Mouse (Mus musculus): Measurements from ENCODE around the gene Trpc7.

The Trpc7 gene

DNA sequence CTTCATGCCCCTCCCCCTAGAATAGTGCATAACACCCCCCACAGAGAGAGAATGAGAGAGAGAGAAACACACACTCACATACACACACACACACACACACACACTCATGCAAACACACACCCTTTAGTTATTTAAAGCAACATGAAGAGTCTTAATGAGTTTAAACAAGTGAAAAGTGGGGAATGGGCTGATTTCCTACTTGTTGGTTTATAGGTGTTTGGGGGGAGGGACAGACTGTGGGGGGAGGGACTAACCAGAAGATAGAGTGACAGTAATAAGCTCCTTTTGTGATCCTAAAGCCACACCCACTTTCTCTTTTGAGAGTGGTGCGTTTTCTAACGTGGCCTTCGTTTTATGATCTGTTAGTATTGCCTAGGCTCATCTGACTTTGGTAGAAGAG is at the start of gene Trpc7:
Gene Trpc7, minus strand, starts transcription at position 101 of the 400 bp plus-strand sequence.
- no peak for ATAC-seq (ENCODE audit: low TSS enrichment)

DNA sequence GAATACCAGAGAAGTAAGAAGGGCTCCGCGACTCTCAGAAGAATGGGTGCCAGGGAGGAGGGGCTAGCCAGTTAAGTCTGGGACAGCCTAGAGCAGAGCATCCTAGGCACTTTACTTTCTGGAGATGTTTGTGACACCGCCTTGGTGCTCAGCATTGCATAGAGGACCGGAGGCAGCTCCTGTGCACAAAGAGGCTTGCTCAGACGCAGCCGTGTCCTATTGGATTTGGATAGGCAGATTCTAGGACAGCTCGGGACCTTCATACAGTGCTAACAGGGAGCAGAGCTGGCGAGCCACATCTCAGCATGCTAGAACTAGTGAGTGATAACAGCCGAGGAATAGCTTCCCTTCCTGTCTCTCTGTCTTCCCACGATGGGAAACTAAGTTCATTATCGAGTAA is 43.5 kb upstream of the Trpc7 start:
- ATAC-seq (ENCODE audit: low TSS enrichment) = no peak

DNA sequence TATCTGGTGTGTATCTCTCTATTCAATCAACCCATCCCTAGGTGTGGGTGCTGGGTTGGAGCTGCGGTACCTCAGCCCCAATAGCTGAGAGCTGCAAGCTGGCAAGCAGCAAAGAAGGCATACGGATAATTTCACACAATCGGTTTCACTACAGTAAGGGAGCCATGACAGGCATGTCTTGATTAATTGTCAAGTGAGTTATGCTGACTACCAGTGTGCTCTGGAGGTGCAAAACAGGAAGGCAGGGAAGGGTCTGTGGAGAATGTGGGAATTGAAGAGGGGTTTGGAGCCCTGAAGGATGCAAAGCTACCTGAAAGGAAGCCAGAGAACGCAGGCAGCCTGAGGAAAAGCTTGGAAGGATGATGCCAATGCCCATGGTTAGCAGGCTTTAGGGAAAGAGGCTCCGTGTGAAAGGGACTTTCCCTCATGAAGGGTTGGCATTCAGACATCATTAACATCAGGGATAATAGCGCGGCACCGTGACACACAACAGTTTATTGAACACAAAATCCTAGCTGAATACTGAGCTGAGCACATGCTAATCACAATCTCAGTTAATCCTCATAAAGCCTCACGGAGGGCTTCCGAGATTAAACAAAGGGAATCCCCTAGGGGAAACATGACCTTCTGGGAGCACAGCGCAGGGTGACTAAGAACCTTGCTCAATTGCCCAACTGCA is 38.2 kb upstream of the Trpc7 start:
- no peak for ATAC-seq (ENCODE audit: low TSS enrichment)

DNA sequence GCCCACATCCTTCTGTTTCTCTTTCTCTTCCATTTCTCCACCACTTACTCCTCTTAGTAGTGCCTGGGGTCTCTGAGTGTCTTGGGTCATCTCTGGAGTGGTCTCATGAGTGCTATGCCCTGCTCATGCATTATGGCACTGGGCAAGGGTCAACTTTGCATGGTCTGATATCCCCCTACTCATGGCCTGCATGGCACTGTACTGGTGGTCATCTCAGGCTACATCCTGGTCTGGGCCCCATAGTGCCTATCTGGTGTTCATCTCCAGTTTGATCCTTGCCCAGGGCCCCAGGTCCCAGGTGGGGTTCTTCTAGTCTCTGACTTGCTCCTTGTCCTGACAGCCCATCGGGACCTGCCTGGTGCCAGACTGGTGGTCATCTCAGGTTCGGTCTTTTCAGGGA is 34.6 kb upstream of the Trpc7 start:
- ATAC-seq (ENCODE audit: low TSS enrichment) = no peak

DNA sequence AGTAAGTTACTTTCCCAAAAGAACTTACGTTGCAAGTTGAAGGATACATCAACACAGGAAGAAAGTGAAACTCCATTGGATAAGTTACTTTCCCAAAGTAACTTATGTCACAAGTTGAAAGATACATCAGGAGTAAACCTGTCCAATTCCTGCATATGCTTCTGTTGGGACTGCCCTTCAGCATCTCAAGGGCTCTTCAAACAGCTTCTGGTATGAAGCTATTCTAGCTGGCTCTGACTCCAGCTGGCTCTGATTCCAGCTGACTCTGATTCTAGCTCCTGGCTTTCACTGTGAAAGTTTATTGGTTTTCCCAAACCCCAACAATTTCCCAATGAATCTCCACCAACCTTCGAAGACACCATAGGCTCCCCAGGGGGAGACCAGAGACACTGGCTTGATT is 27.2 kb upstream of the Trpc7 start:
- ATAC-seq (ENCODE audit: low TSS enrichment) = no peak

DNA sequence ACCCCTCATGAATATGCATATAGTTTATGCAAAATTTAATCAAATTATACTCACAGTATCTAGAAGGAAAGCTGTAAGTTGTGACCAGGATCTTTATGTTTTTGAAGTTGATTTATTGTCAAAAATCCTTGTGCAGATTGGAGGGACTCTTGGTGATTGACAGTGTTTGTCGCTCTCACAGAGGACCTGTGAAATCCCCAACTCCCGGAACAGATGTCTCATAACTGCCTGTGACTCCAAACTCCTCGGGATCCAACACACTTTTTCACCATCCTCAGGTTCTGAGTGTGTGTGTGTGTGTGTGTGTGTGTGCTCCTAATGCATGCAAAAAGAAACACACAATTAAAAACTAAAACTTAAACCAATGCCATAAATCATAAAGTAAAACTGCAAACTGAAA is 25.5 kb upstream of the Trpc7 start:
- no peak for ATAC-seq (ENCODE audit: low TSS enrichment)

DNA sequence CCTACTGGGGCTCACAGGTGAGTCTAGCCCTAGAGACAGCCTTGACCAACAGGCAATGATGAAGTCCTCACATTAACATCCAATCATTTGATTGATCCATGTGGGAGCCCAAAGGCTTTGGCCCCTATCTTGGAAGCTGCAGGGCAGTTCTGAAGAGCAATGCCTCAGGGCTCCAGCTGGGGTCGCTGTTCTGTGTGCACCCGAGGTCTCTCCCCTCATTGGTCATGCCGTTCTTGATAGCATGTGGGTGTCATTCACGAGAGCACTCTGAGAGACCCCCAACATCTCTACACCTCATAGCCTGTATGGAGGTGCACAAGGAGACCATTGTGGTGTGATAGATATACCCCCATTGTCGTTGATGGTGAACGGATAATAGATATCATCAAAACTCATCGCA is 18.9 kb upstream of the Trpc7 start:
- no peak for ATAC-seq (ENCODE audit: low TSS enrichment)

DNA sequence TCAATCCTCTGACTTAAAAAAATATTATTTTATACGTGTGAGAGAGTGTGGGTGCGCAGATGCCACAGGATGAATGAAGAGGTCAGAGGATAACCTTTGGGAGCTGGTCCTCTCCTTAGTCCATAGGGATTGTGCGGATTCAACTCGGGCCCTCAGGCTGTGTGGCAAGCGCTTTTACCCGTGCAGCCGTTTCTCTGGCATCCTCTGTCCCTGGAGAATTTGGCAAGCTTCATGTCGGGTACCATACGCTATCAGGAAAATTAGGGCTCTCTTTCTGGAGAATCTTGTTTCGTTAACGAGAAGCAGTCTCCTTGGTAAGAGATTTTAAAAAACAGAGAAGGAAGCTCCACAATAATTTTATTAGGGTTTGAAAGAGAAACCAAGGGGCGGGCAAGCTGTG is 15.3 kb upstream of the Trpc7 start:
- no peak for ATAC-seq (ENCODE audit: low TSS enrichment)

DNA sequence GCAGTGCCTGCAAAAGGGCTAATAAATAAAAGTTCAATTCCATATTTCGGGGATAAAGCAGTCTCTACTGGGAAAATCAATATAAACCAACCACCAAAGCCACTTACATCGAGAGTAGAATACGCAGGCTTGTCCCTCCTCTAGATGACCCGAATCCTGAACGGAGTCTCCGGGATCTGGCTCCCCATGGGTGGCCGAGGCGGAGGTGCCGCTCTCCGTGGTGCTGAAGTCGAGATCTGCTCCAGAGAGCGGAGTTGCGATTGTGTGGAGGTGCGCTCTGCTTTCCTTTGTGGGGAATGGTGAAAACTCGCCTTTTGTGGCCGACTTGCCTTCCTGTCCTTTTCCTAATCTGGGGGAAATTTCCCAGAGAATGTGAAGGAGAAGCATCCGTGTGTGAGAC is 407 bp downstream of the Trpc7 start:
- peak; percentile 47; the same call in 1 of the 2 replicates for ATAC-seq (ENCODE audit: low TSS enrichment)

DNA sequence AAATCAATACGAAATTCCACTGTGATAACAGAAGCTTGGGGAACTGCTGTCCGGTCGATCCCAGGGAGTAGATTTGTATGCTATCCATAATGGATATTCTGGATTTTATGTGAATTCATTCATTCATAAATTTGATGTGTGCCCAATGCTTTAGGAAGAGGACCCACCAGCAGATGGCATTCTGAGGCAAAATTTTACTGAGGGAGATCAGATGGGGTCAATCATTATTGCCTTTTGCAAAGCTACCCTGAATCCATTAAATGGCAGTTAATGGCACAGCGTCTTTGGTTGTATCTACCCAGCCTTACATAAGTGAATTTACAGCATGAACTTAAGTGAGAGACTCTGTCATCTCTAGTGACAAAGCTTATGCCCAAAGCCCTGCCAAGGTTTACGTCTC is 1.2 kb downstream of the Trpc7 start:
- ATAC-seq (ENCODE audit: low TSS enrichment) = no peak

DNA sequence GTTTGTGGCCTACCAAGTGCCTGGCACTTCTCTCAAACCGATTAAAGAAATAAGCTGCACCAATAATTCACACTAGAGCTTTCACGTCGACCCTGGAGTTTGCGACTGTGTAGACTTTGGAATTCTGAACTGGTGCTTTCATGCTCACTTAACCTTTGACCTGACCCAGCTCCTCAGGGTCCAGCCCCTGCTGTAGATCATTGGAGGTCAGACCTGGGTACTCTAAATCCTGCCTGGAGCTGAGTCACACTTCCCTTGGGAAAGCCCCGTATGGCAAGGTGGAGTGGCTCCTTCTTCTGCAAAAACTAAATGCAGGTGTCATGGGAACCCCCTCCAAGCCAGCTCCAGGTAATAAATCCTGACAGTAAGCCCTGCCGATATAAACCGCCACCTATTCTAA is 5.9 kb downstream of the Trpc7 start:
- no peak for ATAC-seq (ENCODE audit: low TSS enrichment)

DNA sequence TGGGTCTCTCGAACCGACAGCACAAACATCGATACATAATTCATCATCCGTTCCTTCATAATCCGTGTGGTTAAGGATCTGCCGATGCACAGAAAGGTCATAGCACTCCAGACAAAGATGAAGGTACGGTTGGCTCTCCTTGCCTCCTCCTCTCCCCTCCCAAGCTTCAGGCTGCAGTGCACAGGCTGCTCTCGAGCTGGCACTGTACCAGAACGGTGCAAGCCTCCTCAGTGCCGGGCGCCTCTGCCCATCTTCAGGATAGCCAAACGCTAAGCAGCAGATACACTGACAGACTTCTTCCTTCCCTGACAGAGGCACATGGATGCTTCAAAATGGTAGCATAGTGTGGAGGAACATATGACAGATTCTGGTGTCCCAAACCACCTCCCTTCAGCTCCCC is 12.9 kb downstream of the Trpc7 start:
- no peak for ATAC-seq (ENCODE audit: low TSS enrichment)

DNA sequence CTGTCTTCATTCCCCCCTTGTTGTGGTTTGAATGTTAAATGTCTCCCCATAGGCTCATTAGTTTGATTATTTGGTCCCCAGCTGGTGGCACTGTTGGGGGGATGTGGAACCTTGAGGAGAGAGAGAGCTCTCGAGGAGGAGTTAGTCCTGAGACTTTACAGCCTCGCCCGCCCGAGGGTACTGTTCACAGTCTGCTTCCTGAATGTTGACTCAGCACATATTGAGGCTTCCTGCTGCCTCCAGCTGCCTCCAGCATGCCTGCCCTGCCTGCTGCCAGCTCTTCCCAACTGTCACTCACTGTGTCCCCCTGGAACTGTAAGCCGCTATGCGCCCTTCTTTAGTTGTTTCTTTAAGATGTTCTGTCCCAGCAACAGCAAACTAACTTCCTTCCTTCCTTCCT is 31.2 kb downstream of the Trpc7 start:
- no peak for ATAC-seq (ENCODE audit: low TSS enrichment)

DNA sequence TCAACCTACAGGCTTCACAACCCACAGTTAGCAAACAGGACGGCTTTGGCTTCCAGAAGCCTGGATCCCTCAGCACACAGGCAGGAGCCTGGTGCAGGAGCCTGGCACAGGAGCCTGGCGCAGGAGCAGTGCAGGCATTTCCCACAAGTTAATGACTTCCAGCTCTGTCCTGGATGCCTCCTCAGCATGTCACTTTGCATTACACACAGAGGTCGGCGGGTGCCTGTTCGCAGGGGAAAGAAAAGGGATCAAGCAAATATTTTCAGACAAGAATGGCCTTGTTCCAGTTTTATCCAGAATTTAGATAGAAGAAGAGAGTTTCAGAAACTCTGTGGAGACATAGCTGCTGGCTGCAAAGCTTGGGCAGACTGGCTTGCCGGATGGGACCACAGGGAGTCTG is 33.8 kb downstream of the Trpc7 start:
- ATAC-seq (ENCODE audit: low TSS enrichment) = no peak

DNA sequence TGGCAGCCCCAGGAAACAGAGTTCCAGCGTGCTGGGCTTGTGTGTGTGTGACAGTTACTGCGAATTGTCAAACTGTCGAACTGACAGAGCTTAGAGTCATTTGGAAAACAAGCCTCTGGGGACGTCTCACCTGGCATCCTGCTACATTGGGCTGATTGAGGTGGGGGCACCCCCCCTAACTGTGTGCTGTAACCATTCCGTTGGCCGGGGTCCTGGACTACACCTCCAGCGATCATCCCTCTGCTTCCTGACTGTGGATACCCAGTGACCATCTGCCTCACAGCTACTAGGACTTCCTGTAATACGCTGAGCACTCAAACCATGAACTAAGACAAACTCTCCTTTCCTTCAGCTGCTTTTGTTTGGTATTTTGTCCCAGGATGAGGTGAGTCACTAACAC is 41.3 kb downstream of the Trpc7 start:
- ATAC-seq (ENCODE audit: low TSS enrichment) = no peak

DNA sequence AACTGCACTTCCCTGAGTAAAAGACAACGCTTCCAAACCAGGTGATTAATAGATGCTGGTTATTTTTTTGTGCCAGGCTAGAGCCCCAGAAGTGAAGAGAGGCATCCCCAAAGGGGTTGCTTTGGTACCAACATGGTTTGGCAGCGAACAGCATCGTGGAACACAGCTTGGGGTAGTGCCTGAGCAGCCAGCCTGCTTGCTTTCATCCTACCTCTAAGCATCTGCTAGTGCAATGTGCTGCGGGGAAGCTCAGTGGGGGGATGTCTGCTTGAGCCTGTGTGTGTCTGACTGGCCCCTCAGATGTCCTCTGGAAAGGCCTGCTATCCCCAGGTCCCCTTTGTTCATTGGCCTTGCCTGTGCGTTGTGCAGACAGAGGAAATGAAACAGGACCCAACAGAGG is 42.4 kb downstream of the Trpc7 start:
- no peak for ATAC-seq (ENCODE audit: low TSS enrichment)

DNA sequence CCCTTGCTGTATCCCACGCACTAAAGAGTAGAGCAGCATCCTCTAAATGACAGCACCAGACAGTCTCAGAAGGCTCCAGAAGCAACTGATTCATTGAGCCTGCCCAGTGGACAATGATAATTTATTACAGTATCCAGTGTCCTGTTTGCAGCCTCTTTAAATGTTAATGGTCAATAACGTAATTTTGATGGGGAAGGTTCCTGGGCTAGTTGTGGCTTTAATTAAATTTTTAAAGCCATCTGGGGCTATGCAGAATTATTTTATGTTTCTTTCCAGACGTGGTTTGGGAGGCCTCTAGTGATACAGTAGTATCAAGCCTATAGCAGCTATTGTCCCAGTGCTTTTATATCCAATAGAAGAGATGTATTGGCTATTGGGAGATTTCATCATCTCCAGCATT is 49.9 kb downstream of the Trpc7 start:
- ATAC-seq (ENCODE audit: low TSS enrichment) = no peak

DNA sequence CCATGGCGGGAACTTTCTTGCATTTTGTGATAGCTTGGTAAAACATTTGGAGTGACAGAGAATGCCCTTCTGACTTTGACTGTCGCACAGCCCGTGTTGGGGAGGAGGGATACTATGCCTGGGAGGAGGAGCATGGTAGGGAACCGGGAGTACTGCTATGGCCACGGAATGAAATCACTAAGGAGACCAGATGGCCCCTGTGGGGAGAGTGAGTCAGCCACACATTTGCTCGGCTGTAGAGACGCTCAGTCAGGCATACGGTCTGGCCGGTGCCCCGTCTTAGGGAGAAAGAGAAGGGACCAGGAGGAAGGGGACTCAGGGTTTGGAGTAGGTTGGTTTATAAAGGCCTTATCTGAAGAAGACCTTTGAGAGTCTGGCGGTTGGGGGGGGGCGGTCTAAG is 80.3 kb downstream of the Trpc7 start:
- no peak for ATAC-seq (ENCODE audit: low TSS enrichment)

DNA sequence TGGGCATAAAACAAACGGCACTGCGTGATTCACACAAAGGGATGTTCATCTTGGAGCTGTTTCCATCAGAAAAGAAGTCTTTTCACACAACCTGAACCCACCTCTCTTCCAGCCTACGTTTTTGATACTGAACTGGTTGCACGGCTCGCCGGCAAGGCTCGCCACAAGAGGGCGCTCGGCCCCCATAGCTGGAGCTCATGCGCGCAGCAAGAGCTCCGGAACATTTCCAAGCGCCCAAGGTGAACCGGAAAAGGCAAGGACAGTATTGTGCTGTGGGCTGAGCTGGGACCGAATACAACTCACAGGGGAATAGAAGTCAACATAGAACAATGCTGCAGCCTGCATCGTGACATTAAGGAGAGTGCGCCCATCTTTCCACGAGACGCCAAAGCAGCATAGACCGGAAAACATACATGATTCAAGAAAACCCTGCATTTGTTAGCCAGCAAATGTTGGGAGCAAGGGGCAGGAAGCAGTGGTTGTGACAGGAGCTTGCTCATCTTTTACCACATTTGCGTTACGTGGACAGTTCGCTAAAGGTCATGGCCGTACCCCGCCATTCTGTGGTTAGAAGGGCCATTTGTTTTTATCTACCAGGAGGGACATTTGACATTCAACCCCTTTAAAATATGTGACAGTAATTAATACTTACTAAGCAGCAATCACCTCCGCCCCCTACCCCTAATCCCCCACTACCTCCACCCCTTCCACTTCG is 88.9 kb downstream of the Trpc7 start:
- peak; percentile 97 for ATAC-seq (ENCODE audit: low TSS enrichment)

DNA sequence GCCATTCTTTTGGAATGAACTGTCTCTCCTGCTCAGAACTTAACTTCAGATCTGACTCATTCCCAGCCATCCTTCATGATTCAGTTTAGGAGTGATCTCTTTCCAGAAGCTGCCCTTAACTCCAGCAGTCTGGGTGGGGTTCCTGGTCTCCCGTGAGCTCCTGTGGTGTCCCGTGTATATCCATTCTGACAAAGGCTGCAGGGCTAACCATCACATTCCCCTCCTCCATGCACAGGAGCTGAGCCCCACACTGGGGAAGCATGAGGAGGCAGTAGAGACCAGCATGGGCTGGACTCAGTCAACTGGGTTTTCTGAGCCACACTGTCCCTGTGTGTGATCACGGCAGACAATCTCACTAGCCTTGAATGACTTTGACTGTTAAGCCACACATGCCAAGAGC is 90.7 kb downstream of the Trpc7 start:
- no peak for ATAC-seq (ENCODE audit: low TSS enrichment)

DNA sequence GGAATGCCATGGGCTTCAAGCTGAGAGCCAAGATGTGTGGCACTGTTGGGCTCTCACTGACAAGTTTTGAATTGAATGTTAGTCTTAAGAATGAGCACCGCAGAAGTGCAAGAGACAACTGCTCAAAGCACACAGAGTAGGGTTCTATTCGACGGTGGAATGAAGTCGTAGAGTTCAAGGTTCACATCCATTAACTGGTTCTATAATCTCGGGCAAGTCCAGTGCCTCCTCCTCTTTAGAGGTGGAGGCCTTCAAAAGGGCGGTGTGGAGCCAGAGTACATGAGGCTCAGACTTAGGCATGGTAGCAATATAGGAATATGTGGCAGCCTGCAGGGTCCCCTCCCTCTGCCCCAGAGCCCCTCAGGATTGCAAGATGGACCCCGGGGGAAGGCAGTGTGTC is 98.3 kb downstream of the Trpc7 start:
- no peak for ATAC-seq (ENCODE audit: low TSS enrichment)

DNA sequence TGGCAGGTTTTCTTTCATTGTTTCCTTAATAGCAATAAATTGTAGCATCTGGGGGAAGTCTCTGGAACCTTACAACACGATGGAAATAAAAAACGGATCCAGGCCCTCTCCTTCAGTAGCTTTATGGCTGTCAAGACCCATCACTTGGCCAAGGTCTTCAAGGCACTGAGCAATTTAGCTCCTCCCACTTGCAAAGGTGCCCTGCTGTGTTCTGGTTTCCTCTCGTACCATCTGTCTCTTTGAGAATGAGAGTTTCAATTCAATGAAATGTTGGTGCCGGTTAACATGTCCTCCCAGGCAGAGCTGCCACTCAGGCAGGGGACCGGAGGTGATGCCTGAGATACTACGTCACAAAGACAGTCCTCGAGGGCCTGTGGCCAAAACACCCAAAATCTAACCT is 100.3 kb downstream of the Trpc7 start:
- no peak for ATAC-seq (ENCODE audit: low TSS enrichment)

DNA sequence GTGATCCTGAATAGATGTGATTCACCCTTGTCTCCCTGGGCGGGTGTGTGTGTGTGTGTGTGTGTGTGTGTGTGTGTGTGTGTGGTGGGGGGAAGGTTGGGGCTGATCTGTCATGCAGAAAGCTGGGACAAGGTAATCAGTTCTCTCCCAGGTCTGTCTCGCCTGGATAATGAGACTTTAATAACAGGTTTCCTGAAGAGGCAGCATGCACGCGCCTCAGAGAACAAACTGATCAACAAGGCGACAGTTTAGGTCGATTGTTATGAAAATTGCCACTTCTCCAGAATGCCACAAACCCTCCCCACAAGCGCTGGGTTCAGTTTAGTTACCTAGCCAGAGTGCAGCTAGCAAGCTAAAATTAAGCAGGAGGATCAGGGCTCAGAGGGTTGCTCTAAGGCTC is 101.4 kb downstream of the Trpc7 start:
- ATAC-seq (ENCODE audit: low TSS enrichment) = no peak

DNA sequence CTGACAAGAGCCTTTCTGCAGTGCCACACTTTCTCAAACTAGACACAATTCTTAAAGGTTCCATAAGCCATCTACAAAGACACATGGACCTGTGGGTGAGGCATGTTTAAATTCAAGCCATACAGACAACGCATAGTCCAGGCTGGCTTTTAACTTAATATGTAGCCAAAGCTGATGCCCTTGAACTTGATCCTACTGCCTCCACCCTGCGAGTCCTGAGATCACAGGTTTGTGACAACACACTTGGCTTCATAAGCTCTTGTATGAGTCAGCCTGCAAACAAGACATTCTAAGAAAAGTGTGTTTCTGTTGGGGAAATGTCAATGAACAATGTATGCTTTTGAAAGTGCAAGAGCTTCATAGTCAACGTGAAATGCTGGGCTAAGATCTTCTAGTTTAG is 102.9 kb downstream of the Trpc7 start:
- no peak for ATAC-seq (ENCODE audit: low TSS enrichment)
